Mouse (Mus musculus): Measurements from ENCODE around the gene 2810408A11Rik. TPM values are rescaled to one million over a fixed set of nuclear protein-coding genes. Genes with fewer than 3 reads are reported as not detected.
"Not testable (repeated sequence)": the region's sequence is repeated elsewhere in the genome, so short reads cannot be mapped to it uniquely, and the experiment has no call there.

Gene 2810408A11Rik
- total RNA-seq, 4 experiments from 2014 or later: 0.39 to 1.1 (median 0.56) TPM

DNA sequence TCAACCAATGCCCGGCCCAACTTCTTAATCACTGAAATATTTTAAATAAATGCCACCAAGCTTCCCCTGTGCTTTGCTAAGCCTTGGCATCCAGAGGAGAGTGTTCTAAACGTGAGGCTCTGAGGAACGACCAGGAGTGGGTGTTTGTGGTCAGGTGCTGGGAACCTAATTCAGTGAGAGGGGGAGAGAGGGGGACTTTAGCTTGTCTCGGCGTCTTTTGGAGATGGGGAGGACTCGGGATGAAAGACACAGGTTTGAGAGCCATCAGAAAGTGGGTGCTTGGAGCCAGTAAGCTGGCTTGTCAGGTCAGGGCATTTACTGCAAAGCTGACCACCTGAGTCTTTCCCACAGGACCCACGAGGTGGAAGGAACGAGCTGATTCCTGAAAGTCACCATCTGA lies 31.0 kb upstream of the 2810408A11Rik start:
- DNase-seq (ENCODE audit: low spot score in 2 of 2): no peak

DNA sequence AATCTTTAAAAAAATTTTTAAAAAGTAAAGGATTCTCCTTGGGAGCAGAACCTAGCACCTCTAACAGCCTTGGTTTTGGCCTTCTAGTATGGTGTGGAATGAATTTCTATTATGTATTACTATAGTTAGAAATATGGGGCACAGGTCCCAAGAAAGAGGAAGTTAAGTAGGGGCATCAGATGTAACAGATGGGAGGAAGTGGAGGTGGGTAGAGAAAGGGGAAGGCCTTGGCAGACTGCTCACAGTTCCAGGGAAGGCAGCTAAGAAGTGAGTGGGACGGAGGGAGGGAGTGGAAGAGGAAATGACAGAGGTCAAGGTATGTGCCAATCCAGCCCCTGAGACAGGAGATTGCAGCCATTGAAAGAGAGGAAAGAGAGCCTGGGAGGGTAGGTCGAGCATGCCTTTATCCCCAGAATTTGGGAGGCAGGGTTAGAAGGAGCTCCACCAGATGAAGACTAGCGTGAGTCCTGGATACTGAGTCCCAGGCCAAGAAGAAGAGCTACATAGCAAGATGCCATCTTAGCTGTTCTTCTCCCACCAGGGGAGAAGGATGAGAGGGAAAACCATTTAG lies 30.3 kb upstream of the 2810408A11Rik start:
- DNase-seq (ENCODE audit: low spot score in 2 of 2): no peak

DNA sequence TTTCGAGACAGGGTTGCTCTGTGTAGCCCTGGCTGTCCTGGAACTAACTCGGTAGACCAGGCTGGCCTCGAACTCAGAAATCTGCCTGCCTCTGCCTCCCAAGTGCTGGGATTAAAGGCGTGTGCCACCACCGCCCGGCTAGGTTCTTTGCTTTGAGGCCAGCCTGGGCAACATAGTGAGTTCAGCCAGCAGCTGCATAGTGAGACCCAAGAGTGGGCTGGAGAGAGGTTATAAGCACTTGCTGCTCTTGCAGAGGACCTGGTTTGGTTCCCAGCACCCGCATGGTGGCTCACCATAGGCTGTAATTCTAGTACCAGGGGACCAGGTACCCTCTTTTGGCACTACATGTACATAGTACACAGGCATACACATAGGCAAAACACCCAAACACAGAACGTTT lies 29.4 kb upstream of the 2810408A11Rik start:
- not testable (repeated sequence) for DNase-seq (ENCODE audit: low spot score in 2 of 2)

DNA sequence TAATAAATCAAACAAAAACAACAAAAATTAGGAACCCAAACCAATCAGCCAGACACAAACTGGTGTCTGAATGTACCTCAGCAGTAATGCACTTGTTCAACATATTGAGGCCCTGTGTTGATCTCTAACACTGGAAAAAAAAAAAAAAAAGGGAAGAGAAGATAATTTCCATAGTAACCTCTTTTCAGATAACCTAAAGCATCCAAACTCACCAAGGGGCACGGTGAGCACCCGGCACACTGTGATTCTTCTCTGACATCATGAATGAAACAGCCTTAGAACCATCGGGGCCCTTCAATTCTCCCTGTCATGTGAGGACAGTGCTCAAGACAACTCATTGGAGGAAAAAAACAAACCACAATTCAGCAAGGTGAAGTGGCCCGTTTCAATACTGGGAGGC lies 28.9 kb upstream of the 2810408A11Rik start:
- DNase-seq (ENCODE audit: low spot score in 2 of 2): no peak

DNA sequence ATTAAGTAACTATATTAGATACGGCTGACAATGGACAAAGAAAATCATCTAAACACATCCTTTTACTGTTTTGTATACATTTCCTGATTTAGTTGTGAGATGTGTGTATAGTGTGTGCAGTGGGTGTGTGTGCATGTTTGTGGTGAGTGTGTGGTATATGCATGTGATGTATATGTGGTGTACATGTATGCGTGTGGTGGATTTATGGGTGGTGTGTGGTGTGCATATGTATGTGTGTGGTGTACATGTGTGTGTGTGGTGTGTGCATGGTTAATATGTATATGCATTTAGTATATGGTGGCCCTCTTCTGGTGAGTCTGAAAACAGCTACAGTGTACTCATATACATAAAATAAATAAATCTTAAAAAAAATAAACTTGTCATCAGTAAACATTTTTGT lies 26.7 kb upstream of the 2810408A11Rik start:
- no peak for DNase-seq (ENCODE audit: low spot score in 2 of 2)

DNA sequence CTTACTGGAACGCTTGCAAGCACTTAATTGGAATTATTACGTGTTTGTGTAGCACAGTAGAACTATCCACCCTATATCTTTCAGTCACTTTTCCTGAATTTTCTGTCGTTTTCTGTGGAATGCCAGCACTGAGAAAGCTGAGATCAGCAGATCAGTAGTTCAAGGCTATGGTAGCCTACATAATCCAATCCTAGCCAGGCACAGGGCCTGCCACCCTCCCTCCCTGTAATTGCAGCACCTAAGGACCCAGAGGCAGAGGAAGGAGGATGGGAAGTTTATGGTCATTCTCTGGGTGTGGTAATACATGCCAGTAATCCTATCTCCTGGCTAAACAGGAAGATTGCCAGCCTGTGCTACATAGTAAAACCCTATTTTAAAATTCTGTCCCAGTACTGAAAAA lies 22.0 kb upstream of the 2810408A11Rik start:
- DNase-seq (ENCODE audit: low spot score in 2 of 2): no peak

DNA sequence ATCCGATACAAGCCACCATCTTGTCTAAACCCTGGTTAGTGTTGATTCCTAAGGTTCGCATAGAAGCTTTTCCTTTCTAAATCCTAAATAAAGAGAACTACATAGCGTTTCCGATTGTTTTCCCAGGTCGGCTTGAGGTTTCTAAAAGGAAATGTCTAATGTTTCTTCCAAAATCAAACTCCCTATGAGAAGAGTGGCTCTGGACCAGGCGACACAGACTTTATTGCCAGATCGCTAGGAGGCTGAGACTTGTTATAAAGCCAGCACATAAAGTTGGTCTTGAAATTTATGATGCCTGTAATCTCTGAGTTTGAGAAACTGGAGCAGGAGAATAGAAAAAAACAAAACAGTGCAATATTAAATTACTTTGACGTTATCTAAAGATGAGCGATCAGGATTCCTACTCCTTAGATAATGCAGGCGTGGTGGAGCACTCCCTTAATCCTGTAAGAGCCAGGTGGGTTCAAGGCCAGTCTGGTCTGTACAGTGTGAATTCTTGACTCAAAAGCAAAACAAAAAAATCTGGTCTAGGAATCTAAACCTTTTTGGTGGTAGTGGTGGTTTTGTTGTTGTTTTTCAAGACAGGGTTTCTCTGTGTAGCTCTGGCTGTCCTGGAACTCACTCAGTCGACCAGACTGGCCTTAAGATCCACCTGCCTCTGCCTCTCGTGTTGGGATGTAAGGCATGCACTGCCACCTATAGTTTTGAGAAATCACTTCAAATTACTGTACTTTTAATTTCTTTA lies 21.4 kb upstream of the 2810408A11Rik start:
- DNase-seq (ENCODE audit: low spot score in 2 of 2): no peak

DNA sequence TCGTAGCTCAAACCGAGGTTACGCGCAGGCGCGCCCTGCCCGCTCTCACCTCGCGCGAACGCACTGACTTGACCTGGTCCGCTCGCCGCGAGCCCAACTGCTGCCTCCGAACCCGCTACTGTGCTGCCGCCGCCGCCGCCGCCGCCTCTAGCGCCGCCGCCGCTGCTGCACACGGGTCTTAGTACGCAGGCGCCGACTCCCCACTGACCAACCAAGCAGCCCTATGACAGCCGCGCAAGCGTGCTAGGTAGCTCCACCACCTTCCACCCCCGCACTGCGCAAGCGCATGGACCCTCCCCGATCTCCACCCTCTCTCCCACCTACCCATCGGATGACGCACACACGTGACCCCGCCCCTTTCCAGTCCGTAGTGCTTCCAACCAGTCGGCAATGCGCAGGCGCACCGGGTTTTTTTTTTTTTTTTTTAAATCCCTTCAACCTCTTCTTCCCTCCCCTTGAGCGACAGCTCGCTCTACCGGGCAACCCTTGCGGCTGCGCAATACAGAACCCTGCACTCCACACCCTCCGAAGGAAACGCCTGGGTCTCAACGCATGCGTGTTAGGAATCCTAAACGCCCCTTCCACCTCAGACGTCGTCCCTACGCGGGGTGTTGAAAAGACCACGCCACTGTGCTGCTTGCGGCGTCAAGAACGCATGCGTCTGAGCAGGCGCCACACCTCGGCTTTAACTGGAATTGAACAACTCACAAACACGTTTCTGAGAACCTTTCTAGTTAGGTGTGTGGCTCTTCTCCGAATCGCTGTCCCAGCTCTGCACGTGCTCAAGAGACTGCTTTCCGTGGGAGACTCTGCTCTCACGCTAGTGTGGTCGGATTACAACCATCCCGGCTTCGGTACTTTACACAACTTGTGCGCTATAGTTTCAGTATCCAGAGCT lies 20.6 kb upstream of the 2810408A11Rik start, which contains the start of gene Eif5a:
TSS of gene Eif5a (minus strand) at position 845 of the 898 bp plus-strand sequence.
- DNase-seq (ENCODE audit: low spot score in 2 of 2): peak; percentile 99 to 100

DNA sequence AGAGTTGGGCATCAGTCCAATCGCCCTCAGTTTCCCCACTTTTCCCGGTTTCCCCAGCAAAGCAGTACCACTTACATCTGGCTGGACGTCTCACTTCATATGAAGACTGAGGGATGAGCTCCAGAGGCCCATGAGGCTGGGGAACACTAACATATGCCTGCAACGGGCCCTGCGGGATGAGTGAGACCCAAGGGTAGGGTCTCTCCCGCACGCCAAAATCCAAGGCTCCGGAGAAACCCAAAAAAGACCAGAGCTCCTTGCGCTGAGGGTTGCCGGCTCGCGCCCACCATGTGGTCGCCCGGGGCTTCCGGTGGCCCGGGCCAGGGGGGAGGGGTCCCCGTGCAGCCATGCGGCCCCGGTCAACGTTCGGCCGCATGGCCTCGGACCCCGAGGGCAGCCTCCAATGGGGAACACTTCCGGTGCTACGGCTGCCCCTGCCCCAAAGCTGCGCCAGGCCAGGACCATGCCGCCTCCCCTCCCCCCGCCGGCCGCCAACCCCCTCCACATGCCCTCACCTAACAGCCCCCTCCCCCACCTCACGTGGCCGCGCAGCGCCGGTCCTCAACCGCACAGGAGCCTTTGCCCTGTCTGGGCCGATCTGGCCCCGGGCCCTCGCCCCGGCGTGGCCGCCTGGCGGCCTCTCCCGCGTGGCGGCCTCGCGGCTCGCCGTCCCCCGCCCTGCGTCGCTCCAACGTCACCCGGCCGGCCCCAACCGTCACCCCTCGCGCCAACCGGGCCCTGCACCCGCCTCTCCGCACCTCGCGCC lies 19.7 kb upstream of the 2810408A11Rik start:
- peak in 1 of 2 experiments; percentile 44 for DNase-seq (ENCODE audit: low spot score in 2 of 2)

DNA sequence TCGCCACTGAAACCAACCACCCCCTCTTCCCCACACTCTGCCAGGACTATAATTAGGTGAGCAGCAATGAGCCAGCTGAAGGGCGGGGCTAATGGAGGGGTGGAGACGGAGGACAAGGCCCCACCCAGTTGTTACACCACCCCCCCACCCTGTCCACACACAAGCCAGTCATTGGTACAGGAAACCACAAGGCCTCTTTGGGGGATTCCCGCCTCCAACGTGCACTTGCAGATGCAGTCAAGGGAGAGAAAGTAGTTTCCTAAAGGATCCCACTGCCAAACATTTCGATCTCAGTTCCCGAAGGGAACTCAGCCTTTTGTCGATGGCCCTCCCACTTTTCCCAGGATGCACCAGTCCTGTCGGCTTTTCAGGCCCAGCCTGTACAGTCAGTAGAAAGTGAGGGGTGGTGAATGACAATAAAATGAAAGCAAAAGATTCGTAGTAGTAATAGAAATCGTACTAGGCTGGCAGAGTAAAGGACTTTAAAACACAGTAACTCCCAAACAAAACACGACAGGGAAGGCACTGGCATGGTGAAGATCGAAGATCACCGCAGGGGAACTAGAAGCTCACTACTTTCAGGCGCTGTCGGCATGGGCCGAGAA lies 19.0 kb upstream of the 2810408A11Rik start:
- DNase-seq (ENCODE audit: low spot score in 2 of 2): no peak

DNA sequence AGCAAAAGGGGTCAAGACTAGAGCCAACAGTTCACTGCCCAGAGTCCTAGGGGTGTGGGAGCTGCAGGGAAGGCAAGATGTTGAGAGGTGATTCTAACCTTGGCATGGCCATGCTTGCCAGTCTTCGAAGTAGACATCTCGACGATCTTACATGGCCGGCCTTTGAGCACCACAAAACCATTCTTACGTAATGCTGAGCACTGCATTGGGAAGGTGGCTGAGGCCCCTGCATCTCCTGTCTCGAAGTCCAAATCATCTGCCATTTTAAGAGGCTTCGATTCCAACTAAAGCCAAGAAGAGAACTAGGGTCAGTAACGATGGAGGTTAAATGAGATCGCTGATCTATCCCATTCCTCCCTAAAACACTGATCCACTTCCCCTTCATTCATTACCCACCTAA lies 18.3 kb upstream of the 2810408A11Rik start:
- DNase-seq (ENCODE audit: low spot score in 2 of 2): no peak

DNA sequence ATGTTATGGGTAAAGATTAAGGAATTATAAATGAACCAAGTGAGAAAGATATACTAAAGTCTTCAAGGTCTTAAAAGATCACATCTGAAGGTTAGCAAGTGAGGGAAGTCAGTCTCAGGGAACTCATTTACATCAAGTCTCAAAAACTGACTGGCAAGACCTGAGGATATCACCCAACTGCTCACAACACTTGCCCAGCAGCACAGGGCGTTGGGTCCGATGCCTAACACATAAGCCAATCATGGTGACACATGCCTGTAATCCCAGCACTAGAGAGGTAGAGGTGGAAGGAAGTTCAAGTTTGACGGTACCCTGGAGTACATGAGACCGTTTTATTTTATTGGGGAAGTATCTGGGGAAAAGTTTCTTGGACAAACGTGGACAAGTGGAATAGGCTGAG lies 17.3 kb upstream of the 2810408A11Rik start:
- DNase-seq (ENCODE audit: low spot score in 2 of 2): no peak

DNA sequence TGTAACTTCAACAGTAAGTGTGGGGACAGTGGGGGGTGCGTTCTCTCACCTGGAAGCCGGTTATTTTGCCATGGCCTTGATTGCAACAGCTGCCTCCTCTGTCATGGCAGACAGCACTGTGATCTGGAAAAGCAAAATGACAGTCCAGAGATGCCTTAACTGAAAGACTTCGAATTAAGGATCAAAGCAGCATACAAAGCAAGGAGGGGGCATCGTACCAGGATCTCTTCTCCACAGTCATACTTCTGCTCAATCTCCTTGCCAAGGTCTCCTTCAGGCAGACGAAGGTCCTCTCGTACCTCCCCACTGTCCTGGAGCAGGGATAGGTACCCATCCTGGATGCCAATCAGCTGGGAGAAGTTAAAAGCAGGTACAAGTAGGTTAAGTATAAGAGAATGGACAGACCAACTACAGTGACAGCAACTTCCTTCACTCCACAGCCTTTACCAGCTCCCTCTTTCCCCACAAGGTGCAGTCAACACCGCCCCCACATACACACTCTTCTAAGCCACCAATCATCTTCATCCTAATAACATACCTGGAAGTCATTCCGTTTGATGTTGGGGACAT lies 16.7 kb upstream of the 2810408A11Rik start:
- DNase-seq (ENCODE audit: low spot score in 2 of 2): no peak

DNA sequence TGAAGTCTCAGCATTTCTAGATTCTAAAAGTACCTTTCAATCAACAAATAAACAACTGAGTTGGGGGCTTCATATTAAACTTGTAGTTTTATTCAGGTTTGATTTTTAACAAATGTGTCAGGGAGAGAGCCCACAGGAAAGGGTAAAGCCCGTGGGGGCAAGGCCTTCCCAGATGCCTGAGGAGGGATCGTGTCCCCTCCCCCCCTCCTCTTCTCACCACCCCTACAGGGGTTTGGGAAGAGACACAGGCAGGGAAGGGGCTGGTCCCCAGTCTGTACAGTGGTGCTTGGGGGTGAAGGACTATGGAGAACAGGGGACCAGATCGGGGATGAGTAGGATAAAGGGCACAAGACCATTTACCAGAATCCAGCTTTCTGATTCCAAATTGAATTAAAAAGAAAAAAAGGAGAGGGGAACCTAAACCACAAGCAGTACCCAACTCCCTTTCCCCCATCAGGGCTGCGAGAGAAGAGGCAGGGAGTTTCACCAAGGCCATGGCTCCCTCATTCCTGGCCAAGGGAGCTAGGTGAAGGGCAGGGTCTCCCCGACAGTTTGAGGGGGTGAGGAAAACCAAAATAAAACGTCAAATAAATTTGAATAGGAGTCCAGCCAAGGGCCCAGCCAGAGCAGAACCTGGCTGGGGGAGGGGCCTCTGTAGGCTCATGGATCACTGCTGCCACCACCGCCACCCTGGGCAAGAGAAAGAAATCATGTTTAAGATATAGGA lies 16.0 kb upstream of the 2810408A11Rik start:
- DNase-seq (ENCODE audit: low spot score in 2 of 2): not testable (repeated sequence)

DNA sequence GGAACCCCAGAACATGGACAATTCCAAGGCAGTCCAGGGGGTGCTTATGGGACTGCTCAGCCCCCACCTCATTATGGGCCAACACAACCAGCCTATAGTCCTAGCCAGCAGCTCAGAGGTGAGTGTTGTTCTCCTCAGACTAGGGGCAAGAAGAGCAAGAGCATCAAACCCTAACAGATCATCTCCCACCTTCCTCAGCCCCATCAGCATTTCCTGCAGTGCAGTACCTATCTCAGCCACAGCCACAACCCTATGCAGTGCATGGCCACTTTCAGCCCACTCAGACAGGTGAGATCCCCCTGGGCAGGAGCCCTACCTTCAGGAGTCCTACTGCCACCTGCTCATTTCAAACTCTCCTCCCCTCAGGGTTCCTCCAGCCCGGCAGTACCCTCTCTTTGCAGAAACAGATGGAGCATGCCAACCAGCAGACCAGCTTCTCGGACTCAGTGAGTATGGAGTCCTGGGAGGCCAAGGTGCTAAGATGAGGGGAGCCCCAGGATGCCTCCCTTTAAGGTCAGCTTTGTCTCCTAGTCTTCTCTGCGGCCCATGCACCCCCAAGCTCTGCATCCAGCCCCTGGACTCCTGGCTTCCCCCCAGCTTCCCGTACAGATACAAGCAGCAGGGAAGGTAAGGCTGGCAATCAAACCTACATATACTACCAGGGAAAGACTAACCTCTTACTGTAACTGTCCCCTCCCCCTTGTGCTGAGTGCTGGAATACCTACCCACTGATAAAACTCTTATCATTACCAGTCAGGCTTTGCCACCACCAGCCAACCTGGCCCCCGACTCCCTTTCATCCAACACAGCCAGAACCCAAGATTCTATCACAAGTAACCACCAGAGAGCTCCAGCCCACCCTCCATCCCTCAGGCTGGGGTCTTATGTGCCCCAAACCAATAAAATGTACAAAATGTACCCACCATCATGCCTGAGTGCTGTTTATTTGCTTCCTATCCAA lies 15.2 kb upstream of the 2810408A11Rik start:
- DNase-seq (ENCODE audit: low spot score in 2 of 2): no peak

DNA sequence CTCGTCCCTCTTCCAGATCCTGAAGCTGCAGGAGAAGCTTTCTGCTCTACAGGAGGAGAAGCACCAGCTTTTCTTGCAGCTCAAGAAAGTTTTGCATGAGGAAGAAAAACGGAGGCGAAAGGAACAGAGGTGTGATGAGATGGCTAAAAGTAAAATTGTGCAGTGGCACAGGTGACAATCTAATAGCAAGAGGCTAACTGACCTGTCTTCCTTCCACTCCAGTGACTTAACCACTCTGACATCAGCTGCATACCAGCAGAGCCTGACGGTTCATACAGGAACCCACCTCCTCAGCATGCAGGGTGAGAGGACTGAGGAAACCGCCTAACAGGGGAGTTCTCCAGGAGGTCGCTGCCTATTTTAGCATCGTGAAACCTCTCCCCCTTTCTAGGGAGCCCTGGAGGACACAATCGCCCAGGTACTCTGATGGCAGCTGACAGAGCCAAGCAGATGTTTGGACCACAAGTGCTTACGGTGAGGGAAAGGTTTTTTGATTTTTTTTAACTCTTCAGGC lies 14.2 kb upstream of the 2810408A11Rik start:
- DNase-seq (ENCODE audit: low spot score in 2 of 2): no peak

DNA sequence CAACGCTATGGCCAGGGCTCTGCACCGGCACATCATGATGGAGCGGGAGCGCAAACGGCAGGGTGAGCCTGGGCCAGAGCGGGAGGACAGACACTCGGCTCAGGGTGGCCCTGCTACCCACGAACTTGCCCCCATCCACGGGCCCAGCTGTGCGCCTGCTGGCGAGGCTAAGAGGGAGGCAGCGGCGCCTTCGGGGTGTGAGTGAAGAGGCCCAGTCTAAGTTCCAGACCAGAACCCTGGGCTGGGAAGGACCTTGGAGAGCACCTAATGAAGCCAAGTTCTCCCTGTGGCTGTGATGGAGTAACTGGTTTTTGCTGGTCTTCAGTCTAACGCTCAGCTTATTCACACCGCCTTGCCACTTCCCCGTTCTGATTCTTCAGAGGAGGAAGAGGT lies 13.6 kb upstream of the 2810408A11Rik start:
- DNase-seq (ENCODE audit: low spot score in 2 of 2): no peak

DNA sequence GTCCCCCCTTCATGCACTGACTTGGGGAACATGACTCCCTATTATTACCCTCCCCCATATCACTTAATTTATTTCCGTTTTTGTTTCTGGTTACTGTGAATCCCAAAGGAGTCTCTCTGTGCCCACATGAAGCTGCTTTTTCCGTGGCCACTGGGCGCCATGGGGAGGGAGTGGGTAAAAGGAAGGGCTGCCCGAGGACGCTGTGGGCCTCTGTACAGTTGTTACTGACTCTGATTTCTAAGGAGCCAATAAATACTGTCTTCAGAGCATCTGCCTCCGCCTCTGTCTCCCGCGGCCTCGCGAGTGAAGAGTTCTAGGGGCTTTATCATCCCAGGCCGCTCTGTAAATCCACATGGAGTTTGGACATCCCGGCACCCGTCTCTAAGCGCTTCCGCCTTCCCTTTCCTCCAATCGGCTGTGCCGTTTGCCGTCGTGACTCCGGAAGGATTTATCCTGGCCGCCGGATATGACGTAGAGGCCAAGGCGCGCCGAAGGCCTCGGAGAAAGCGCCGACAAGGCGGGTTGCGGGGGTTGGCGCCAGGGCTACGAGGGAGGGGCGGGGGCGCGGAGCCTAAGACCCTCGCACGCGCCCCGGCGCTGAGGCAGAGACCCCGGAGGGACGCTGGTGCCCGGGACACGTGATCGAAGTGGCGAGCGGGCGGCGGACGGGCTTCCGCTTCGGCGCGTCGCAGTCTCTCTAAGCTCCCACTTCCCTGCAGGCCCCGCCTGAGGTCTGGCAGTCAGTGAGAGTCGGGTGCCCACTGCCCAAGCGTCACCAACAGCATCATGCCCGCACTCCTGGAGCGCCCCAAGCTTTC lies 13.0 kb upstream of the 2810408A11Rik start, which contains the start of gene Gps2:
TSS of gene Gps2 (plus strand) at position 335 of the 818 bp plus-strand sequence.
- DNase-seq (ENCODE audit: low spot score in 2 of 2): peak; percentile 90
